Mouse (Mus musculus) ES-Bruce4 (cell line): ENCODE measurements around the gene Iqcn.

Source experiments
- CTCF ChIP-seq: IDR thresholded peaks from one replicate; pipeline ENCODE4 v1.8.1; 2011; ENCODE audit warnings: low read depth, low read length
- EP300 ChIP-seq: IDR thresholded peaks from 2 replicates; pipeline ENCODE4 v1.6.1; 2011; ENCODE audit warnings: low read depth, low read length; ENCODE audit not compliant: insufficient read depth
- POLR2A ChIP-seq: IDR thresholded peaks from one replicate; pipeline ENCODE4 v1.8.1; 2011; ENCODE audit warnings: low read length; ENCODE audit not compliant: insufficient read depth

- TF ChIP-seq CTCF: no peak
- no peak for TF ChIP-seq EP300
- TF ChIP-seq POLR2A: no peak
Observed at GRCm38 (mm10) chr8:70738211-70738610, 35.0 kb downstream of the Iqcn start.
